Mouse (Mus musculus): ENCODE results near the gene Traf2. TPM values are rescaled to one million over a fixed set of nuclear protein-coding genes. Genes with fewer than 3 reads are reported as not detected.

Gene Traf2
- polyA plus RNA-seq, 1 experiment = 15.5 TPM

DNA sequence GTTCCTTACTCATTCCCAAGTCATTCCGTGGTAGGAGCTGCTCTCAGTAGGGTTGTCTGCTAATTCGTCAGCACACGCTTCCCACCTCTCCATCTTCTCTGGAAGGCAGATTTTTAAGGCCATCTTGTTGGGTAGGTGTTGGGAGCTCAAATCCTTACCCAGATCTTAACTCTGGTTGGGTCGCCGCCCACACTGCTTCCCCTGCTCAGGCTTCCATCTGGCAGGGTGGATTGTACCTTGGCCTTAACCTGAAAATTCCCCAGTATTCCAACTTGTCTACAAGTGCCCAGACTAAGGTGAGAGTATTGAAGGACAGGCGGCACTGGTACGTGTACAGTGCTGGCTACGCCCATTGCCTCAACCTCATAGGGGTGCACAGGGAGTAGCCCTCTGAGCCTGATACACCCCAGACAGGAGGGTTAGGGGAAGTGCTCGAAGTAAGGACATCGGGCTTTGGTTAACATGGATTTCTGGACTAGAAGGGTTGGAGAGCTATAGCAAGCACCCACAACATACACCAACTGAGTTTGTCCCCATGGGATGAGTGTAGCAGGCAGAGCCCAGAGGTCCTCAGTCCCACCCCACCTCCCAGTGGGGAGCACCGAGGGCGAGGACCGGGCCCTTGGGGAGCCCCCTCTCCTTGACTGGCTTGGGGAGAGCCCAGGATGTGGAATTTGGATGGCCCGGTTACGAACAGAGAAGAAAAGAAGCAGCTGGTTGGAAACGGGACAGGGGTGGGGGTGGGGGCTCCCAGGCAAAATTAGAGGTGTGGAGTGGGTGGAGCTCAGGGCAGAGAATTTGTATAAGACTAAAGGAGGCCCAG, 29.5 kb upstream of the Traf2 start:
- H3K4me3 ChIP-seq (ENCODE audit: insufficient read depth, low read length) = no peak overlapping the region
- no peak overlapping the region for H3K27ac ChIP-seq (ENCODE audit: insufficient read depth, low read depth, low read length)
- TF ChIP-seq POLR2A (IDR thresholded peaks at IDR 0.05; ENCODE audit: borderline replicate concordance, low read depth, low read length) (no peak), CTCF (IDR thresholded peaks at IDR 0.05; ENCODE audit: low read depth, low read length) (no peak)
- peaks cover 20% of the 10 kb centered on the region for H3K4me1 ChIP-seq (ENCODE audit: control insufficient read depth, insufficient read depth, low read length)

DNA sequence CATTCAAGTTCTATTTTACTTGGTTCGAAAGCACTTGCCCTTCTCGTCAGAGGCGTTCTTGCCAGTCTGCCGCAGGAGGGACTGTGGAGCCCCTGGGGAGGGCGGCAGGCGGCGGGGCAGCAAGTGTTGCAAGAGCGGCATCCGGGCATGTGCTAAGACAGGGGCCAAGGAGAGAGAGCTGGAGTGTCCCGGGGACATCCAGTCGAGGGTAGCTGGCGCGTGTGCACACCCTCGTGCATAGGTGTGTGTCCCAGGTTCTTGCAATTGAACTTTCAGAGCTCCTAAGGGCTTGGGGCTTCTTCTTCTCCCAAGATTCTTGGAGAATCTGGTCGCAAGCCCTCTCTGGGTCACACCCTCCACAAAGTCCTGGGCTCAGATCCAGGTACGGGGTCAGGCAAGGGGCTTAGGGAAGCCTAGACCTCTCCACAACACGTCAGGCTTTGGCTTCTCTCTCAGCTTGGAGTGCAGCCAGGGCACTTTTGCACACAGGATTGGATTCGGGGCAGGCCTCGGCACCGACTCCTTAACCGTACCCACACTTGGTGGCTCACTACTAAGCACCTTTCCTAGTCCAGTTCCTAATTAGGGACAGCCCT, 28.8 kb upstream of the Traf2 start:
- H3K4me3 ChIP-seq (ENCODE audit: insufficient read depth, low read length) = peak overlapping the region; percentile 62
- peaks cover 15% of the 10 kb centered on the region for H3K4me1 ChIP-seq (ENCODE audit: control insufficient read depth, insufficient read depth, low read length)
- 0 out of 2 replicates have a peak overlapping the region, but pooled peaks have one; percentile 9 for H3K27ac ChIP-seq (ENCODE audit: insufficient read depth, low read depth, low read length)
- TF ChIP-seq POLR2A (IDR thresholded peaks at IDR 0.05; ENCODE audit: borderline replicate concordance, low read depth, low read length) (no peak), CTCF (IDR thresholded peaks at IDR 0.05; ENCODE audit: low read depth, low read length) (no peak)

DNA sequence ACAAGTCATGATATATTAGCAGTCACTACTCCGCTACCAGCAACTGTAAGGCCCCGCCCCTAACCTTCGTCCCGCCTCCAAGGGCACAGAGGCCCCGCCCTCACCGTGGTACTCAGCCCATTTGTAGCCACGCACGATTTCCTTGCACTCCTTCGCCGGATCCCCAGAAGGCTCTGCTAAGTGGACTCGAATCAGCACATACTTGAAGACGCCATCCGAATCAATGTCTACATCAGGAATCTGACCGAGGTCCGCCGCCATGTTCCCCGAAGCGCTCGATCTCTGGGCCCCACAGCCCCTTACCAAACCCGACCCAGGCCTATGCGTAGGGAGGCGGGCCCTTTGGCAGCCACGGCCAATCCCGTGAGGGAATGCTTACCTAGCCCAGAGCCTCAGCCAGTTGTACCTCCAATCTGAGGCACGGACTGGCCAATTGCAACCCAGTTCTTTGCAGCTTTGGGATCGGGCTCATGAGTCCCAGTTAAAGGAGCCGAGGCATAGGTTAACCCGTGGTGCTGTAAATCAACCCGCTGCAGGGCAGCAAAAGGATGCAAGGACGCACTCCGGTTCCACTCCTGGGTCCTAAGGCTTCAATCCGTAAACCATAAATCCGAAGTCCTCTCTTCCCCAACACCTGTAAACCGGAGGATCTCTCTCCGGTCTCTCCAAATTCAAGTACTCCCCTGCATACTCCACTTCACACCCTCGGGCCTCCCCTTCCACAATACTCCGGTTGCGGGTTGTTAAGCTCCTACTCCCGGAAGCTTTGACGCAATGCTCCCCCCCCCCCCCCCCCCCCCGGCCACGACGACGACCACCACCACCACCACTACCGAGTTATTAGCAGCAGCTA, 28.1 kb upstream of the Traf2 start, which contains the start of the genes Mamdc4 and Phpt1:
Mamdc4 (minus strand) TSS at position 267 of the 853 bp plus-strand sequence.
Phpt1 (minus strand) TSS at position 646 of the 853 bp plus-strand sequence.
- TF ChIP-seq CTCF (IDR thresholded peaks at IDR 0.05; ENCODE audit: low read depth, low read length) (no peak), POLR2A (IDR thresholded peaks at IDR 0.05; ENCODE audit: borderline replicate concordance, low read depth, low read length) (no peak)
- H3K4me1 ChIP-seq (ENCODE audit: control insufficient read depth, insufficient read depth, low read length) = peaks cover 13% of the 10 kb centered on the region
- H3K27ac ChIP-seq (ENCODE audit: insufficient read depth, low read depth, low read length) = peak within 1 kb of the TSS; percentile 60
- peak within 1 kb of the TSS; percentile 62 for H3K4me3 ChIP-seq (ENCODE audit: insufficient read depth, low read length)

DNA sequence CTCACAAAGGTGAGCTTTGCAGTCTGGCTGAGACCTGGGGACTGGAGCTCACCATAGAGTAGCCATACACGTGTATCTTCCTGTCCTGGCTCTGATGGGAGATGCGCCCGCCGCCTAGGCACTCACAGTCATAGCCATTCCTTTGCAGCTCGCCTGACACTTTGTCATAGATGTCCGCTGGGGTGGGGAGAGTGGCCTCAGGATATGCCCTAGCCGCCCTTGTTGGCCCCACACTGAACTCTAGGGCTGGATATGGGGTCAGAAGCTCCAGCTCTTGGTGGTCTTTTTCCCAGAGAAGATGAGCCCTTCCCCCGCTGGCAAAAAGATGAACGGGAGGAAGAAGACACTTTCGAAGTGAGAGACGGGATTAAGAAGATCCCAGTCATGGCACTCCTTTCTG, 27.4 kb upstream of the Traf2 start:
- TF ChIP-seq CTCF (IDR thresholded peaks at IDR 0.05; ENCODE audit: low read depth, low read length) = no peak
- no peak for TF ChIP-seq POLR2A (IDR thresholded peaks at IDR 0.05; ENCODE audit: borderline replicate concordance, low read depth, low read length)
- H3K4me3 ChIP-seq (ENCODE audit: insufficient read depth, low read length) = peak overlapping the region; percentile 62
- H3K27ac ChIP-seq (ENCODE audit: insufficient read depth, low read depth, low read length) = no peak overlapping the region
- peaks cover 13% of the 10 kb centered on the region for H3K4me1 ChIP-seq (ENCODE audit: control insufficient read depth, insufficient read depth, low read length)

DNA sequence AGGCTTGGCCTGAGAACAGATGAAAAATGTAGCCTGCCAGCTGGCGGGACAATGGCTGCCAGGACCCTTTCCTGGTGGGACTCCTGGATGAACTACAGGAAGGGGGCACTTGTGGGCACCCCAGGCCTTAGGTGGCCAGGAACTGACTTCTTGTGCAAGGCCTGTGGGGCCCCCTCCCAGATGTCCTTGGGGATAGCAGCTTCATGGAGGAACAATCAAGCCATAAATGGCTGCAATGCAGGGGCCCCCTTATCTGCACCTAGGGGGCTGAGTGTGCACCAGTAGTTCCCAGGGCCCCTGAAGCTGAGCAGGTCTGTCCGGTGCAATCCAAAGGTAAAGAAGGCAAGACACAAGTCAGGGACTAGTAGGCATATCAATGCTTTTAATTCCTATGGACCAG, 26.3 kb upstream of the Traf2 start:
- Histone ChIP-seq H3K27ac (ENCODE audit: insufficient read depth, low read depth, low read length) (no peak overlapping the region), H3K4me1 (ENCODE audit: control insufficient read depth, insufficient read depth, low read length) (peaks cover 13% of the 10 kb centered on the region), H3K4me3 (ENCODE audit: insufficient read depth, low read length) (no peak overlapping the region)
- no peak for TF ChIP-seq POLR2A (IDR thresholded peaks at IDR 0.05; ENCODE audit: borderline replicate concordance, low read depth, low read length)
- TF ChIP-seq CTCF (IDR thresholded peaks at IDR 0.05; ENCODE audit: low read depth, low read length) = no peak

DNA sequence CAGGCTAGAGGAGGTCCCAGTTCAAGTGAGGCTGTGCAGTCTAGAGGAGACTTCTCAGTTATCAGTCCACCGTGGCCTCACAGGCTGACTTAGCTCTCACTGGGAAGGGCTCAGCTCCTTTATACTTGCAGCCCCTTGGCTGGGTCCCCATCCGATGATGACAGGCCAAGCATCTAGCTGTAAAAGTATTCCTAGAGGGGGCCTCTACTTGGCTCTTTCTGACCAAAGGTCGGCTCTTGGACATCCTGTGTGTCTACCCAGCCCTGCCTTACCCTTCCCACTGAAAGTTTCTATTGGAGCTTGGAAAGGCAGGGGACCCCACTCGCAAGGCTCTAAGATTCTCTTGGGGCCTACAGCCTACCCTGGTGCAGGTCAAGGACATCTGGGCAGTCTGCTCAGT, 24.5 kb upstream of the Traf2 start:
- TF ChIP-seq POLR2A (IDR thresholded peaks at IDR 0.05; ENCODE audit: borderline replicate concordance, low read depth, low read length) = no peak
- TF ChIP-seq CTCF (IDR thresholded peaks at IDR 0.05; ENCODE audit: low read depth, low read length) = no peak
- Histone ChIP-seq H3K27ac (ENCODE audit: insufficient read depth, low read depth, low read length) (no peak overlapping the region), H3K4me3 (ENCODE audit: insufficient read depth, low read length) (no peak overlapping the region), H3K4me1 (ENCODE audit: control insufficient read depth, insufficient read depth, low read length) (peaks cover 13% of the 10 kb centered on the region)

DNA sequence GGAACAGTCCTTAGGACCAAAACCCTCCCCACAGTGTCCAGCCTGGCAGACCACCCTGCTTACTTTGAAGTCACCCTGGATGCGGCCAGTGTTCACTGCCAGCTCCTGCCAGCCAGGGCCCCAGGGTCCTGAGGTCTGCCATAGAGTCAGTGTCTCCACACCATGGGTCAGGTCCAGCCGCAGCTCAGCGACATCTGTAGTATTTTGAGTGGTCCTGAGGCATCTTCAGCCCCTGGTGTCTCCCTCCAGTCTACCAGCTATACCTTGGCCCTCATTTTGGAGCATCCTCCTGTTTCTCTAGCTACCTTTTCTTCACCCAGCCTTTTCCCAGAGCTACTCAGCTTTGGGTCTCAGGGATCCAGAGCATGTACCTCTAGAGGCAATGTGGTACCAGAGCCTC, 22.6 kb upstream of the Traf2 start:
- TF ChIP-seq CTCF (IDR thresholded peaks at IDR 0.05; ENCODE audit: low read depth, low read length) = no peak
- no peak for TF ChIP-seq POLR2A (IDR thresholded peaks at IDR 0.05; ENCODE audit: borderline replicate concordance, low read depth, low read length)
- no peak overlapping the region for H3K4me3 ChIP-seq (ENCODE audit: insufficient read depth, low read length)
- H3K4me1 ChIP-seq (ENCODE audit: control insufficient read depth, insufficient read depth, low read length) = peaks cover 6% of the 10 kb centered on the region; the same call in 1 of the 2 replicates
- H3K27ac ChIP-seq (ENCODE audit: insufficient read depth, low read depth, low read length) = no peak overlapping the region

DNA sequence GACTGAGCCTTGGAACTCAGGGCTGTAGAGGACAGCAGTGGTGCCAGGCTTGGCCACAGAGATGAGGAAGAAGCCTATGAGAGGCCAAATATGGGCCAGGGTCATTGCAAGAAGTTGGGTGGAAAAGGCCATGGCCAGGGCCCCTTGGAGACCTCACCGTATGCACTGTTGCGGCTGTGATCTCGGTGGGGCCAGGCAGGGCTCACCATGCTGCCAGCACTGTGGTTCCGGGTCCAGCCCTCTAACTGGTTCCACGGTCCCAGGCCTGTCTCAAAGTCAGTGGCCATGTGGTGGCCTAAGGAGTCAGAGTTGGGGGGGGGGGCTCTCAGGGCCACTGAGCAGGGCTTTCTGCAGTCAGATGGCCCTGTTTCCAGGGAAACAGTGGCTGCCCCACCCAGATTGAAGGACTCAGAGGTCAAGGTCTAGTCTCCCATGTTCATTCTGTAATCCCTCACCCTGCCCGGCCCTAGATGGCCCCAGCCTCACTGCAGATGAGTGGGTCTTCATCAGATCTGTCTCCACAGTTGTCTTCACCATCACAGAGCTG, 21.8 kb upstream of the Traf2 start:
- Histone ChIP-seq H3K4me3 (ENCODE audit: insufficient read depth, low read length) (no peak overlapping the region), H3K27ac (ENCODE audit: insufficient read depth, low read depth, low read length) (no peak overlapping the region), H3K4me1 (ENCODE audit: control insufficient read depth, insufficient read depth, low read length) (peaks cover 3% of the 10 kb centered on the region; the same call in 1 of the 2 replicates)
- TF ChIP-seq POLR2A (IDR thresholded peaks at IDR 0.05; ENCODE audit: borderline replicate concordance, low read depth, low read length) (no peak), CTCF (IDR thresholded peaks at IDR 0.05; ENCODE audit: low read depth, low read length) (no peak)

DNA sequence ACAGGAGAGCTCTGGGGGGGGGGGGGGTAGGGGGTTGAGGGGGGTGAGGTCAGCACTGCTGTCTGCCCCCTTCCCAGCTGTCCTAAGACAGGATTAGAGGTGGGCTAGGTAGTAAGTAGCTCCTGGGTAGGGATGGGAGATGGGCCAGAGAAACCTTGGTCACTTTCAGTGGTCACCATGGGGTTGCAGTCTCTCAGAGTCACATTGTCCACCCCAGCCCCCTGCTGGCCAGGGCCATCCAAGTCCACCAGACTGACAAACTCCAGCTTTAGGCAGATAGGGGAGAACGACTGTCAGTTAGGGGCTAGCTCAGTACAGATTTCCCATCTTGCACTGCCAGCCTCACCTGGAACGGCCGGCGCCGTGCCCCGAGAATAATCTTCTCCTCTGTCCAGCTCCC, 19.8 kb upstream of the Traf2 start:
- H3K27ac ChIP-seq (ENCODE audit: insufficient read depth, low read depth, low read length) = no peak overlapping the region
- no peaks in the 10 kb centered on the region for H3K4me1 ChIP-seq (ENCODE audit: control insufficient read depth, insufficient read depth, low read length)
- TF ChIP-seq POLR2A (IDR thresholded peaks at IDR 0.05; ENCODE audit: borderline replicate concordance, low read depth, low read length) = no peak
- TF ChIP-seq CTCF (IDR thresholded peaks at IDR 0.05; ENCODE audit: low read depth, low read length) = no peak
- no peak overlapping the region for H3K4me3 ChIP-seq (ENCODE audit: insufficient read depth, low read length)
